Mouse (Mus musculus) olfactory bulb, adult 2 months (tissue): ENCODE data around the gene Slc45a3. TPM values are rescaled to one million over a fixed set of nuclear protein-coding genes. Genes with fewer than 3 reads are reported as not detected.

Experiments
- H3K27ac ChIP-seq: fragments of 200-500 bp; 2 replicates; pipeline ENCODE4 v1.5.1; 2012; ENCODE audit warnings: low read depth, low read length; ENCODE audit not compliant: insufficient read depth
- H3K4me1 ChIP-seq: fragments of 200-500 bp; 2 replicates; pipeline ENCODE4 v1.6.1; 2012; ENCODE audit warnings: low read length; ENCODE audit not compliant: control insufficient read depth, insufficient read depth
- H3K4me3 ChIP-seq: fragments of 200-500 bp; 2 replicates; pipeline ENCODE4 v1.5.1; 2012; ENCODE audit warnings: mild to moderate bottlenecking, low read depth, low read length, moderate library complexity; ENCODE audit not compliant: insufficient read depth
- CTCF ChIP-seq: fragments of 200-500 bp; IDR thresholded peaks from 2 replicates; pipeline ENCODE4 v1.5.1; 2012; ENCODE audit warnings: low read depth, mild to moderate bottlenecking, low read length, moderate library complexity; ENCODE audit not compliant: insufficient read depth
- POLR2A ChIP-seq: fragments of 200-500 bp; IDR thresholded peaks from 2 replicates; pipeline ENCODE4 v1.6.1; 2012; ENCODE audit warnings: mild to moderate bottlenecking, low read depth, low read length, moderate library complexity; ENCODE audit not compliant: insufficient read depth
- WGBS: fragments of 180-500 bp; shearing (Covaris S2); methylation state at CpG from one replicate; pipeline ENCODE4 v1.1.7; 2018; 5-methylcytosine and 5-hydroxymethylcytosine counted together
- polyA plus RNA-seq: library from polyadenylated mRNA; stranded (reverse); fragments of >200 nt; gene quantifications from 2 replicates; pipeline ENCODE4 v1.2.4, GENCODE M21; 2012; ENCODE audit warnings: low replicate concordance; ENCODE audit not compliant: missing spikeins, insufficient read depth, insufficient read length

Slc45a3 gene
- not detected in 2 replicates for polyA plus RNA-seq

DNA sequence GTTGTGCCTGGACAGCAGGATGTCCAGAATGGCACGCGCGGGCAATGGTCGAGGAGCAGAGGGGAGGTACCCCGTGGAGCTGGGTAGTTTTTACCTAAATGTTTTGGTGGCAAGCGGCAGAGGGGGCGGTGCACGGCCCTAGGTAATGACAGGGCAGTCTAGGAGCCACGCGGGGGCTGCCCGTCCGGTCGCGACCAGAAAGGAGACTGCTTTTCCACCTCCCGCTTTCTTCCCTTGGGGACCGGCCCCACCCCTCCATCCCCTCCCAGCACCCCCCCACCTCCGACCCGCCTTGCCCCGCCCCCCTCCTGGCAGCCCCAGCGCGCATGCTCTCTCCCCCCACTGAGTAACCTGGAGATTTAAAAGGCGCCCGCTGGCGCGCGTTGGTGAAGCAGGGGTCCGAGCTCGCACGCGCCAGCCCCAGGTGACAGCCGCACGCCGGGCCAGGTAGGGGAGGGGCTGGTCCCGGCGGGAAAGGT, at the start of gene Slc45a3:
Slc45a3 (plus strand) TSS at position 362 of the 479 bp plus-strand sequence.
- Histone ChIP-seq H3K27ac (no peak within 1 kb of the TSS), H3K4me3 (peak within 1 kb of the TSS; percentile 60), H3K4me1 (peaks cover 13% of the 10 kb centered on the region)
- no peak for TF ChIP-seq CTCF
- TF ChIP-seq POLR2A = no peak
- WGBS = under 1% methylated on average over 33 of the region's 35 CpGs

GRCm38 (mm10) chr1:131917634-131918033, 45.1 kb upstream of the Slc45a3 start:
- H3K4me3 ChIP-seq = no peak overlapping the region
- no peak overlapping the region for H3K27ac ChIP-seq
- TF ChIP-seq CTCF = no peak
- no peak for TF ChIP-seq POLR2A
- peaks cover 2% of the 10 kb centered on the region; the same call in 1 of the 2 replicates for H3K4me1 ChIP-seq
- WGBS = 49% methylated on average over 6 of the region's 6 CpGs

GRCm38 (mm10) chr1:131919052-131919451, 43.7 kb upstream of the Slc45a3 start:
- no peak overlapping the region for H3K27ac ChIP-seq
- 100% methylated on average over 2 of the region's 2 CpGs for WGBS
- no peak for TF ChIP-seq POLR2A
- TF ChIP-seq CTCF = no peak
- H3K4me1 ChIP-seq = peaks cover 2% of the 10 kb centered on the region; the same call in 1 of the 2 replicates
- H3K4me3 ChIP-seq = no peak overlapping the region

DNA sequence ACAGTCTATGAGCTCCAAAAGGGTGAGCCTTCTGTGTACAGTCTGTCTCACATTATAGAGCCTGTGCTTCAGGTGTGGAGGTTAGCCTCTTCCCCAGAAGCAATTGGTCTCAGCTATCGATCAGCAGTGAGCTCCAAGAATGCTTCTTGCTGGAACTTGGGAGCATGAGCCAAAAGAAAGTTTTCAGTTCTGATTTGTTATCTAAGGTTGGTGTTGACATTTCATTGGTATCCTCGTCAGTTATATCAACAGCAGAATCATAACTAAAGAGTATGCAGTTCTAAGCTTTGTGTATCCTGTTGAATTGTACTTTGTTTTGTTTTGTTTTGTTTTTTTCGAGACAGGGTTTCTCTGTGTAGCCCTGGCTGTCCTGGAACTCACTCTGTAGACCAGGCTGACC, 40.7 kb upstream of the Slc45a3 start:
- no peak for TF ChIP-seq CTCF
- no peak for TF ChIP-seq POLR2A

DNA sequence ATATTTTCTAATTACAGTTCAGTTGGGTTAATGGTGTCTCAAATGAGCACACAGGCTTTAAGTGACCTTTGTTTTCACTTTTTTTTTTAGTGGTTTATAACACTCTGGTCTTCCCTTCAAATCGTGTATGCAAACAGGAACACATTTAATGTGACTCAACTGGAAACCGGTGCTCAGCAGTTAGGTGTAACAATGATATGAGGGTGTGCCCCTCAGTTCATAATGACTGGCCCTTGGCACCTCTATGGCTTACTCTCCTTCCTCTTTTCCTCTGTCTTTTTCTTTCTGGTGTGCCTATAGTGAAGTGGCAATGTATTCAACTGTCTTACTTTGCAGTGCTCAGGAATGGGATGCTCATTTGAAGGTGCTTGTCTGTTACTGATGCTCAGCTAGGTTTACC, 29.3 kb upstream of the Slc45a3 start:
- no peaks in the 10 kb centered on the region for H3K4me1 ChIP-seq
- H3K4me3 ChIP-seq = no peak overlapping the region
- H3K27ac ChIP-seq = no peak overlapping the region
- no peak for TF ChIP-seq POLR2A
- no peak for TF ChIP-seq CTCF
- WGBS = 73% methylated on average over 2 of the region's 2 CpGs

More for the DNA sequence above, 40.7 kb upstream of the Slc45a3 start:
- Histone ChIP-seq H3K4me3 (no peak overlapping the region), H3K4me1 (no peaks in the 10 kb centered on the region), H3K27ac (no peak overlapping the region)
- WGBS = 94% methylated on average over 3 of the region's 3 CpGs

GRCm38 (mm10) chr1:131937659-131938305, 25.0 kb upstream of the Slc45a3 start:
- WGBS = 34% methylated on average over 6 of the region's 6 CpGs
- H3K4me1 ChIP-seq = no peaks in the 10 kb centered on the region
- TF ChIP-seq POLR2A (no peak), CTCF (0 out of 2 replicates have a peak, but pooled peaks have one; percentile 20)
- no peak overlapping the region for H3K27ac ChIP-seq
- H3K4me3 ChIP-seq = no peak overlapping the region

DNA sequence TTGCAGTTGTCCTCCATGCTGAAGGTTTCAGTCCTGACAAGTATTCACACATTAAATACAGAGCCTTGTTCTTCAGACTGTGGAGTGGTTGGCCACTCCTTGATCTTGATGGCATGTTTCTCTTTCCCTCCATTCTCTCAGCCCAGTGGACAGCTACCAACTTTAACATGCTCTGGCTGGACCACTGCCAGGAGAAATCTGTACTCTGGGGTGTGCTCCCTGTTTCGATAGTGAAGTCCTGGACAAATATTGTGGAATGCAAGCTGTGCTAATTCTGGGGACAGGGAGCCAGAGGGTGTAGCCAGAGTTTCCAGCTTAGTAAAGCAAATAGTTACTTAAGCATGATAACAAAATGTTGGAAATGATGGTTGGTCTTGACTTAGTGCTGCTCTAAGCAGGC, 24.0 kb upstream of the Slc45a3 start:
- Histone ChIP-seq H3K4me3 (no peak overlapping the region), H3K27ac (no peak overlapping the region), H3K4me1 (no peaks in the 10 kb centered on the region)
- WGBS = 30% methylated on average over 1 of the region's 1 CpGs
- TF ChIP-seq POLR2A = no peak
- TF ChIP-seq CTCF = no peak

DNA sequence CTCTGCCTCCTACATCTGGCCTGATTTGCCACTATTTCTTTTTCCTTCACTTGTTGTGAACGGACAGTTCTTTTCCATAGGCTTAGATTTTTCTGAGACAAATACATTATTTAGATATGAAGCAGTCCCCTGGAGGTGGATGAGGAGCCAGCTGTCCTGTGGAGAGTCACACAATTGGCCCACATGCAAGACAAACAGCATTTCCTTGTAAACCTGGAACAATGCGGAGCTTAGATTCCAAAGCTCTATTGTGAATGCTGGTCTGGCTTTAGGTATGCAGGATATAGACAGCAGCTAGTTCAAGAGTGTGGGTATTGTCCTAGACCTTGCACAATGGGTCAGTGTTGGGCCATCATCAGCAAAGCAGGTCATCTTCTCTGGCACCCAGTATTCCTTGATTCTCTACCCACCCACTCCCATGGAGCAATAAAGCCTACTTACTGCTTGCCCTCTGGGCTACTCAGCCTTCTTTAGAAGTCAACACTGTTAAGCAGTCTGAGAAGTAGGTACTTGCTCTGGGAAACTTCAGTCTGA, 22.0 kb upstream of the Slc45a3 start:
- 64% methylated on average over 2 of the region's 2 CpGs for WGBS
- H3K4me1 ChIP-seq = no peaks in the 10 kb centered on the region
- H3K27ac ChIP-seq = no peak overlapping the region
- TF ChIP-seq CTCF (no peak), POLR2A (no peak)
- H3K4me3 ChIP-seq = no peak overlapping the region

GRCm38 (mm10) chr1:131941501-131941900, 21.3 kb upstream of the Slc45a3 start:
- WGBS = 100% methylated on average over 1 of the region's 1 CpGs
- no peak for TF ChIP-seq POLR2A
- no peak for TF ChIP-seq CTCF
- Histone ChIP-seq H3K27ac (no peak overlapping the region), H3K4me3 (no peak overlapping the region), H3K4me1 (no peaks in the 10 kb centered on the region)
